Mouse (Mus musculus) myocyte (in vitro differentiated cells): ENCODE data around the gene Oosp2.

Experiments used
- CEBPB ChIP-seq: IDR thresholded peaks from 2 replicates; pipeline ENCODE4 v1.6.1; 2011; ENCODE audit warnings: mild to moderate bottlenecking, moderate library complexity; ENCODE audit not compliant: poor library complexity, insufficient read depth, severe bottlenecking
- E2F4 ChIP-seq: IDR thresholded peaks from one replicate; pipeline ENCODE4 v1.6.1; 2011; ENCODE audit warnings: mild to moderate bottlenecking, control low read depth, moderate library complexity; ENCODE audit not compliant: insufficient read depth
- MYOD1 ChIP-seq, 3 experiments: IDR thresholded peaks; one replicate each; pipeline ENCODE4 v1.6.1; 2011; ENCODE audit warnings: control low read depth in 2 of 3, low read depth in 2 of 3, mild to moderate bottlenecking in 2 of 3, moderate library complexity in 1 of 3; ENCODE audit not compliant: insufficient read length in 2 of 3, control insufficient read depth in 1 of 3
- POLR2A ChIP-seq: IDR thresholded peaks from one replicate; pipeline ENCODE4 v1.6.1; 2011; ENCODE audit warnings: low read depth, mild to moderate bottlenecking, control low read depth, moderate library complexity; ENCODE audit not compliant: insufficient read length
- POLR2AphosphoS2 ChIP-seq: IDR thresholded peaks from one replicate; pipeline ENCODE4 v1.6.1; 2011; ENCODE audit warnings: low read depth, control low read depth; ENCODE audit not compliant: insufficient read length
- SRF ChIP-seq: IDR thresholded peaks from one replicate; pipeline ENCODE4 v1.6.1; 2011; ENCODE audit warnings: low read depth; ENCODE audit not compliant: control insufficient read depth, insufficient read length
- TCF12 ChIP-seq: IDR thresholded peaks from one replicate; pipeline ENCODE4 v1.6.1; 2011; ENCODE audit warnings: mild to moderate bottlenecking, control low read depth; ENCODE audit not compliant: poor library complexity, insufficient read depth, severe bottlenecking
- USF1 ChIP-seq: IDR thresholded peaks from one replicate; pipeline ENCODE4 v1.6.1; 2011; ENCODE audit warnings: low read depth, mild to moderate bottlenecking, control low read depth, moderate library complexity

DNA sequence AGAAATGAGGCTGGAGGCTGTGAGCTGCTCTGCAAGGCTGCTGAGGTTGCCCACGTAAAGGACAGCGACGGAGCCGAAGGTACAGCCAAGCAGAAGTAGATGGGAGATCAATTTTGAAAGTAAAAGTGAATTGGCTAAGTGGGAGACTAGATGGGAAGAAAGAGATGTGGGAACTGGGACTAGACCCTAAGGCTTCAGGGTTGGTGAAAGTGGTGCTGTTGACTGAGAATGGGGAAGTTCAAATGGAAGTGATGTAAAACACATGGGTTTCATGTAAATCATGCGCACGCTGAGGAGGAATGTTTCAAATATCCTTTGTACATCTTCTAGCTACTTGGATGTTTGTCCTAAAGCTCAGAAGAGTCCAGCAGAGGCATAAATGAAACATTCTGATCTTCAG is 38.0 kb upstream of the Oosp2 start:
- no peak for TF ChIP-seq POLR2AphosphoS2
- no peak for TF ChIP-seq USF1
- no peak for TF ChIP-seq POLR2A
- no peak for TF ChIP-seq E2F4
- no peak for TF ChIP-seq CEBPB
- TF ChIP-seq MYOD1 (IDR thresholded peaks at IDR 0.05; ENCODE audit: control insufficient read depth in 1 of 3, insufficient read length in 2 of 3, low read depth in 2 of 3) = no peak
- no peak for TF ChIP-seq TCF12
- no peak for TF ChIP-seq SRF
